Mouse (Mus musculus): ENCODE data around the gene Slc12a3. TPM values are rescaled to one million over a fixed set of nuclear protein-coding genes. Genes with fewer than 3 reads are reported as not detected.

Slc12a3 gene
- total RNA-seq (2021), result under 1 TPM in 1 of 2 experiments, not detected in 1; 0.38 TPM

DNA sequence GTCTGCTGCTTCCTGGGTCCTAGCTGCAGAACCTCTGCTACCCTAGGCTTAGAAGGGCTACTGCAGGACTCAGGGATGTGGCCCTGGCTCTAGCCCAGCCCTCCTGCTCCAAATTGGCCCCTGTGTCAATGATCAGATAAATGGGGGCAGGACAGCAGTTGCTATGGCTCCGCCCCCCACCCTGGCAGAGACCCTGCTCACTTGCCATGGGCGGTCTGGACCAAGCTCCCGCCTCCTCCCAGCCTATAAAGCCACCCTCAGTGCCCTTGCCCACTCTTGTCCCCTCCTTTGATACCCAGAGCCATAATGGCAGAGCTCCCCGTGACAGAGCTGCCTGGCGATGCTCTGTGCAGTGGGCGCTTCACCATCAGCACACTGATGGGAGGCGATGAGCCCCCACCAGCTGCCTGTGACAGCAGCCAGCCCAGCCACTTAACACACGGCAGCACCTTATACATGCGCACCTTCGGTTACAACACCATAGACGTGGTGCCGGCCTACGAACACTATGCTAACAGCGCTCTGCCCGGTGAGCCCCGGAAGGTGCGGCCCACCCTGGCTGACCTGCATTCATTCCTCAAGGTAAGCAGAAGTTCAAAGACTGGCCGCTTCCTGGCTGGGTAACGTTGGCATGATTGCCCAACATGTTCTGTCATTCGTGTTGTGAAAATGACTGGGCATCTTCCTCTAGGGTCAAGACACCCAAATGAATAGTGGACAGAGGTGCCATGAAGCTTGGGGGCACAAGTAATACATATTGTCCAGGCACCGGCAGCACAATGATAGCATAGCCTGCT is at the start of gene Slc12a3:
Gene Slc12a3, plus strand, starts transcription at position 270 of the 797 bp plus-strand sequence.
- intact Hi-C loops (cut with DNase I), result no loop called here

GRCm38 (mm10) chr8:94280001-94280613 is 48.9 kb upstream of the Slc12a3 start:
- intact Hi-C loops (cut with DNase I), result no loop called here
- DNase-seq, result no peak

More for the DNA sequence above, at the start of gene Slc12a3:
- DNase-seq, result no peak

DNA sequence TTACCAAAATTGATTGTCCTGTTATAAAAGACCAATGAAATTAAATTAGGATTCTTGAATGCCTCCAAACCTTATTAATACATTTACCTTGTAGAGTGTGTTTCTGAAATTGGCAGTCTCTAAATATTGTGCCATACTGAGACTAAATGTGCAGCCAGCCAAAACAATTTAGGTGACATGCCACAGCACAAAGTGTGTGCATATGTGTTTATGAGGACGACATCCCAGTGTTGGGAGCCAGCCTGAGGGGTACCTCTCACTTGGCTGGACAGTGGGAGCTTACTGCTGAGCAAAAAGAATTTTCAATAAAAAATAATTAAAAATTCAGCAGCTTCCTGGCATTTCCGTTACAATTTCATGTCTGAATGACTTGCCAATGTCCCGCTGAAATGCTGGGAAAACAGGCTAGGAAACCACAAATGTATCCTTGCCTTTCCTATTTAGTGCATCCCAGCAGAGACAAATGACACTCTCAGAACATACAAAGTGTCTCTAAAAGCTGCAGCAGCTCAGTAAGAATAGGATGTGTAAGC is 46.5 kb upstream of the Slc12a3 start:
- intact Hi-C loops (cut with DNase I), result no loop called here
- DNase-seq, result no peak

DNA sequence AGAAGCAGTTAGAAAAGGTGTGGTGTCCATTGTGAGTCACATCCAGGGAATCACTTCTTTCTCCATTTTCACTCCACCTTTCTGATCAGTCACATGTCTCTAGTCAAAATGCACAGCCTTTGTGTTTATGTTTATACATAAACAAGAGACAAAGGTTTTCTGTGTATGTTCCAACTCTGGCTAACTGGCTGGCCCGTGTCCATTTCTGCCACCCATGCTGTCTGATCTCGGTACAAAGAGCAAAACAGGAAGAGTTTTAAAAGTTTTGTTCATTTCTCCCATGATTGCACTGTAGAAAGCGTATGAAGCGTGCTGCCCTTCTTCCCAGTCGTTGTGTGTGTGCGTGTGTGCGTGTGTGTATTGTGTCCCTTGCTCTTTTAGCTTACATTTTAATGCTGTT is 44.8 kb upstream of the Slc12a3 start:
- intact Hi-C loops (cut with DNase I), result no loop called here
- no peak for DNase-seq

DNA sequence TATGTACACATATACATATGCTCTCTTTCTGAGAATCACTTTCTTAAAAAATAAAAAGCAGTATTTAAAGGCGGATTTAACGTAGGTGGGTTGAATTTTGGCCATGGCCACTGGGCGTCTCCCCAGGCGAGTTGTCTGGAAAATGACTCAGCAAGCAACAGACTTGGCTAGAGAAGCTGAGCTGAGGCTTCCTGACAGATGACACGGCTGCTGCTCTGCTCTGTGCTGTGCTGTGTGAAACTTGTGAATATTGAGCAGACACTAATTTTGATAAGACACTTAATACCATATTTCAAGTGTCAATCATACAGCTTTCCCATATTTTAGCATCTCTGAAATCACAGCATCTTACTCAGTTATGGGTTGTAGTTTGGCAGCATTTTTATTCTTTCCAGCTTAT is 38.4 kb upstream of the Slc12a3 start:
- DNase-seq, result peak; percentile 23 to 49
- intact Hi-C loops (cut with DNase I), result no loop called here

DNA sequence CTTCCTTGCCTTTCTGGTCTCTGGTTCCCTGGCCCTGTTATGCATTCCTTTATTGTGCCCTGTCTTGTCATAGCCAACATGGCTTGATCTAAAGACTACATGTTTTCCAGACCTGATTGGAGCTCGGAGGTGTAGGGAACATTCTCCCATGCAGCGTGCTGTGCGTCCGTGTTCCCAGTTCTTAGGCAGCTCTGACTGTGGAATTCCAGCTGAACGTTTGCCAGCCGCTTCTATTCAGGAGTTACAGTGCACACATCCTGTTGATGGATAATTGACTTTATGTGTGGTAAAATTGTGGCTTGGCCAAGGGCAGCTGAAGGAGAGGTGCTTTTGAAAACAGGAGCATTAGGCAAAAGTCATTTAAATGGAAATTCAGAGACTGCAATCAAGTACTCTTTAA is 36.9 kb upstream of the Slc12a3 start:
- DNase-seq, result peak; percentile 56 to 64
- intact Hi-C loops (cut with DNase I), result no loop called here

- DNase-seq, result no peak
- intact Hi-C loops (cut with DNase I), result no loop called here
These were observed 36.4 kb upstream of the Slc12a3 start for GRCm38 (mm10) chr8:94292626-94293025.

DNA sequence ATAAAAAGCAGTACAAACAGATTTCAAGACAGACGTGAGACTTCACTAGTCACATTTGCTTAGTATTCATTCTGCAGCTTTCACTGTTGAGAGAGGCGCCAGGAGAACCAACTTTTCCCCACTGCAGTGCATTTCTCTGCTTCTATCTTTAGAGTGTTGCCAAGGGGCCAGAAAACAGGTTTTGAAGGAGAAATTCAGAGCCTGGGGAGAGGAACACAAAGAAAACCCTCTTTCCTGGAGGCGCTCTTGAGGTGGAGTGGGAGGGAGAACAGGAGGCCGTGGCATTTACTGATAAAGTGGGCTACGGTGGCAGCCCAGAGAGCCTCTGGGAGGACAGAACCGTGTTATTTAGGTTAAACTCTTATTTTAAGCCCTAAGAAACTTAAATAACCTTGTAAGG is 33.3 kb upstream of the Slc12a3 start:
- intact Hi-C loops (cut with DNase I), result no loop called here

DNA sequence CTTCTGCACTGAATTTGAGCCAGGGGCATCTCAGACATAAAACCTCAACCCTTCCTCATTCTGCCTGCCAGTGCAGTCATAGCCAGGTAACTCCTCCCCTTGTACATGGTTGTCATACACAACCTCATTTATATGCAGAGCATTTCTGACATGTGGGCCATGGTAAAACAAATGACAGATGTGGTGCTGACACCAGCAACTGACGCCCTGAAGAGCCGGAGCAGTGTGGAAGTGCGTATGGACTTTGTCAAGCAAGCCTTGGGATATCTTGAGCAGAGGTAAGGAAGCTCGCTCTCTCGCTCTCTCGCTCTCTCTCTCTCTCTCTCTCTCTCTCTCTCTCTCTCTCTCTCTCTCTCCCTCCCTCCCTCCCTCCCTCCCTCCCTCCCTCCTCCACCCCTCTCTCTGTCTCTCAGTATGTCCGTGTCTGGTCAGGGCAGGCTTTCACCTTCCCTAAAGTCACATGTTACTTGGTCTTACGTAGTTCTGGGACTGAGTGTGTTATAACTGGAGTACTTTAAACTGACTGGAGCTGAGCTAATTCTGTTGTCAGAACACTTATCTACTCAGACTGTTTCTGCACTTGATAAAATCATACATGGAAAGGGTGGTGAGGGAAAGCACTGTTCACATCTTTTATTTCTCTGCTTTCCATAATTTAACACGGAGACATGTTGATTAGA is 32.5 kb upstream of the Slc12a3 start:
- no peak for DNase-seq
- intact Hi-C loops (cut with DNase I), result no loop called here

More for the DNA sequence above, 33.3 kb upstream of the Slc12a3 start:
- DNase-seq, result no peak

DNA sequence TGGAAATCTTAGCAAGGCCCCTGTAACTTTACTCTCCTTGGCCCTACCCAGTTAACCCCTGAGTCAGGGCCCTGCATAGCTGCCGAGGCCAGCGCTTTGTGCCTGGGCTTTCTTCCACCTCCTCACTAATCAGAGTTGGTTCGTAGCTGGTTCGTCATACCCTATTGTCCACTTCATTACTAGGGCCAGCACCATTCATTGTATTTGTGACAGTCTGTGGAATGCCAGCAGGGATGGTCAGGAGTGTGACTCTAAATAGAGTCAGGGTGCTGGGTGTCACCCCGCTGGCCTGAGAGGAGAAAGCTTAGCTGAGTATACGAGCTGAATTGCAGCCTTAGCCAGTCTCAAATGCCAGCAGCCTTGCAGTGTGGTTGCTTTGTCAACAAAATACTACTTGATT is 31.9 kb upstream of the Slc12a3 start:
- DNase-seq, result peak in 1 of 2 experiments; percentile 16
- intact Hi-C loops (cut with DNase I), result no loop called here

DNA sequence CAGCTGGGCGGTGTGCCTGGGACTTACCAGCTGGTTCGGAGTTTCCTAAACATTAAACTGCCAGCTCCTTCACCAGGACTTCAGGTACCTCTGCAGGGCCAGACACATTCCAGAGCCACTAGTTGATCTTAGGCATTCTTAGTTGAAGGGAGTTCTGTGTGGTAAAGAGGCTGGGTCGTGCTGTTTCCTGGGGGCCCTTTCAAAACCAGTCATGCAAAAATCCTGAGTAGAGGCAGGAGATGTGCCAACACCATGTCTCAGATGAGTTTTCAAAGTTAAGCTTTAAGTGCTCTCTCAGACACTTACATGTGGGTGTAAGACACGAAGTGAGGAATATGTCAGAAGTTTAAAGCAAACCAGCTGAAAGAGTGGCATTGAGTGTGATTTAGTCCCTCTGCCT is 28.2 kb upstream of the Slc12a3 start:
- intact Hi-C loops (cut with DNase I), result no loop called here

GRCm38 (mm10) chr8:94304412-94304811 is 24.6 kb upstream of the Slc12a3 start:
- DNase-seq, result no peak
- intact Hi-C loops (cut with DNase I), result no loop called here

More for the DNA sequence above, 28.2 kb upstream of the Slc12a3 start:
- no peak for DNase-seq

- DNase-seq, result no peak
- intact Hi-C loops (cut with DNase I), result no loop called here
These were observed 21.9 kb upstream of the Slc12a3 start for GRCm38 (mm10) chr8:94306989-94307513.

DNA sequence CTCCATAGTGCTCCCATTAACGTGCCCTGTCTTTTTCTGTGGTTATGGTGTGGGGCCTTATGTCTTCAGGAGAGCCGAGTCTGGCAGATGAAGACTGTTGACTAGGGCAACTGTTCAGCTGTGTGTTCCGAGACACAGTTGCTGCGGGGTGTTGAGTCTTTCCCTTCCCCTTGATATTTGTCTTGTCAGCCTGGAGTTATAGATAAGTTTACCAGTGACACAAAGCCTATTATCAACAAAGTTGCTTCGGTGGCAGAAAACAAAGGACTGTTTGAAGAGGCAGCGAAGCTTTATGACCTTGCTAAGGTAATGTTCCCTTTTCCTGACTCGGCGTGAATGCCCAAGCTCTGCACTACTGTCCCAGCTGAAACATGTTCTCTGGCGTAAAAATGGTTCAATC is 21.3 kb upstream of the Slc12a3 start:
- DNase-seq, result no peak
- intact Hi-C loops (cut with DNase I), result no loop called here

GRCm38 (mm10) chr8:94314069-94314468 is 14.9 kb upstream of the Slc12a3 start:
- intact Hi-C loops (cut with DNase I), result no loop called here
- DNase-seq, result no peak

DNA sequence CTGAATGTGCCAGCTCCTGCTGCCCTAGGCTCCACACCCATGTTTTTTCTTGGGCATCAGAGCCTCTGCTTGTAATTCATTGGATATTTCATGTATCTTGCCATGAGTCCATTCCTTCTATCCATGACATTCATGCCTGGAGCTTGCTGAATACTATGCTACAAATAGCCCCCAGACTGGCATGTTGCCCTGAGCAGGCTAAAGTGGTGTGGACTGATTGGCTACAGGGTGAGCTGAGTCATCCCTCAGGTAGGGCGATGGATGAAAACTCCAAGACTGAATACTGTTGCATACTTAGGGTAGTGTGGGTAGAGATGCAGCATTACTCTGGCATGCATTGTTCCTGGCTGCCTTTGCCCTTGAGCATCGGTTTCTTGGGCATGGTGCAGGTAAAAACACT is 11.8 kb upstream of the Slc12a3 start:
- intact Hi-C loops (cut with DNase I), result no loop called here
- DNase-seq, result peak; percentile 70 to 71

GRCm38 (mm10) chr8:94317691-94318090 is 11.3 kb upstream of the Slc12a3 start:
- DNase-seq, result no peak
- intact Hi-C loops (cut with DNase I), result no loop called here

GRCm38 (mm10) chr8:94320036-94320435 is 9.0 kb upstream of the Slc12a3 start:
- intact Hi-C loops (cut with DNase I), result no loop called here
- no peak for DNase-seq

GRCm38 (mm10) chr8:94322083-94322482 is 6.9 kb upstream of the Slc12a3 start:
- intact Hi-C loops (cut with DNase I), result no loop called here
- no peak for DNase-seq

GRCm38 (mm10) chr8:94323041-94323440 is 6.0 kb upstream of the Slc12a3 start:
- DNase-seq, result no peak
- intact Hi-C loops (cut with DNase I), result no loop called here

DNA sequence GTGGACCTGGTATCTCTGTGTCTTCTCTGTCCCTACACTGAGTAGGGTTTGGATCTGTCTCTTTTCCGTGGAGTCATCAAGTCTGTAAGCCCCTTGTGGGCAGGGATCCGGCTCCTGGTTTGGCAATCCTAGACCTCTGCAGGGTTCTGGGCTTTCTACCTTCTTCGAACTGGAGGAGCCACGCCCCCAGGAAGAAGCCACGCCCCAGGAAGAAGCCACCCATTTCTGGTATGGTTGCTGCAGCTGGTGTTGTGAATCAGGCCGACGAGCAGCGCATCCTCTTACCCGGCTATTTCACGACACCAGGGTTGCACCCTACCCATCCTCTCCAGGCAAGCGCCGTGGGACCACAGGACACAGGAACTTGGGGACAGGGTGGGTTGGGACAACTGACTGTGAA is 4.9 kb upstream of the Slc12a3 start:
- DNase-seq, result no peak
- intact Hi-C loops (cut with DNase I), result no loop called here

Data from heart, postnatal 10 days (tissue).